Mouse (Mus musculus) stomach, embryonic 14.5 days (tissue): Measurements from ENCODE around the gene Grik4. TPM values are rescaled to one million over a fixed set of nuclear protein-coding genes. Genes with fewer than 3 reads are reported as not detected.
"Not testable (repeated sequence)": the region's sequence is repeated elsewhere in the genome, so short reads cannot be mapped to it uniquely, and the experiment has no call there.

Source experiments
- ATAC-seq: fragments of 200-750 bp; cut with Nextera tagmentation; 2 replicates; pipeline ENCODE4 v1.8.0; 2017; ENCODE audit warnings: low read depth, moderate TSS enrichment; ENCODE audit not compliant: insufficient number of reproducible peaks, insufficient read depth, low FRiP score
- H3K27ac ChIP-seq: fragments of 300-500 bp; sonication (generic); 2 replicates; pipeline ENCODE4 v1.5.1; 2014; ENCODE audit warnings: mild to moderate bottlenecking, low read length, moderate library complexity, mixed read lengths
- H3K27me3 ChIP-seq: fragments of 300-500 bp; sonication (generic); 2 replicates; pipeline ENCODE4 v1.6.1; 2014; ENCODE audit warnings: low read length, control low read depth, mixed read lengths; ENCODE audit not compliant: control insufficient read depth, insufficient read depth
- H3K36me3 ChIP-seq: fragments of 300-500 bp; sonication (generic); 2 replicates; pipeline ENCODE4 v1.6.1; 2014; ENCODE audit warnings: mild to moderate bottlenecking, control low read depth, low read length, moderate library complexity, mixed read lengths; ENCODE audit not compliant: control insufficient read depth, insufficient read depth
- H3K4me1 ChIP-seq: fragments of 300-500 bp; sonication (generic); 2 replicates; pipeline ENCODE4 v1.6.1; 2014; ENCODE audit warnings: low read length, control low read depth, mixed read lengths; ENCODE audit not compliant: control insufficient read depth, insufficient read depth
- H3K4me2 ChIP-seq: fragments of 300-500 bp; sonication (generic); replicated peaks from 2 replicates; pipeline ENCODE4 v1.6.1; 2014; ENCODE audit warnings: low read depth, low read length, control low read depth
- H3K4me3 ChIP-seq: fragments of 300-500 bp; sonication (generic); 2 replicates; pipeline ENCODE4 v1.5.1; 2014; ENCODE audit warnings: low read depth, low read length, control low read depth
- H3K9ac ChIP-seq: fragments of 300-500 bp; sonication (generic); replicated peaks from 2 replicates; pipeline ENCODE4 v1.6.1; 2014; ENCODE audit warnings: low read depth, mild to moderate bottlenecking, control low read depth, low read length, moderate library complexity, mixed read lengths
- H3K9me3 ChIP-seq: fragments of 300-500 bp; sonication (generic); 2 replicates; pipeline ENCODE4 v1.6.1; 2016; ENCODE audit warnings: low read depth, low read length, control low read depth; ENCODE audit not compliant: control insufficient read depth
- WGBS: fragments of 180-500 bp; shearing (Covaris S2); extraction: QIAGEN DNeasy Blood & Tissue Kit; methylation state at CpG from one replicate; pipeline ENCODE4 v1.1.7; 2014; 5-methylcytosine and 5-hydroxymethylcytosine counted together
- polyA plus RNA-seq: library from polyadenylated mRNA; unstranded; fragments of >200 nt; fragmentation: Nextera tagmentation; extraction: Ambion mirVana; gene quantifications from 2 replicates; pipeline ENCODE4 v1.2.1, GENCODE M21; 2014

The Grik4 gene
- polyA plus RNA-seq, 1 experiment from 2014 or later: 1.4 TPM

DNA sequence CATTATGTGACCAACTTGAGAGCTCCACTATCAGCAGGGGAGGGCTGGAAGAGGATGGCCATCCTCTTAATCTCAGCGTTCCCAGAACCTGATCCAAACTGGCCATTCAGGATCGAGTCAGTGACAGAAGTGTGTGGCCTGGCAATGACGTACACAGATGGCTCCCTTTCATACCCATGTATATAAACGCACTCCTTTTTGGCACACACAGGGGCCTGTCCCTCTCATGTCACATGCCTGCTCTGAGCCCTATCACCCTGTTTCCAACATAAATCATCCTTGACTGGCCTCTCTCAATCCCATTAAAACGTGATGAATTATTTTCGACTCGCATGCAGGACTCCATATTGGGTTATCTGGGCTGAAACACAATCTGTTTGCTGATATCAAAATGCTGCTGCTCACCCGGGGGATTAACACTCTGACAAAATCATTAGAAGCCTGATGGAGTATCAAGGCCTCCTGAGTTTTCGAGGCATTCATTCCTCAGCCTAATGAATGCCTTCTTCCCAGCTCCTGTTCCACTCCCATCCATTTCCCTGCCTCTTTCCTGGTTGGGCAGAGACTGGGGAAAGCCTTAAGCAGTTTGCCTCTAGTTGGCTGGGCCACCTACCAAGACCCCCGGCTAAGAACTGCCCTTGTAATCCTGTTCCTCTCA, 159.0 kb downstream of the Grik4 start:
- Histone ChIP-seq H3K4me2 (no peak overlapping the region), H3K4me1 (no peaks in the 10 kb centered on the region), H3K4me3 (no peak overlapping the region), H3K27me3 (no peaks in the 10 kb centered on the region), H3K36me3 (no peaks in the 10 kb centered on the region), H3K27ac (no peak overlapping the region), H3K9me3 (no peaks in the 10 kb centered on the region), H3K9ac (no peak overlapping the region)
- no peak for ATAC-seq
- 46% methylated on average over 10 of the region's 10 CpGs for WGBS

DNA sequence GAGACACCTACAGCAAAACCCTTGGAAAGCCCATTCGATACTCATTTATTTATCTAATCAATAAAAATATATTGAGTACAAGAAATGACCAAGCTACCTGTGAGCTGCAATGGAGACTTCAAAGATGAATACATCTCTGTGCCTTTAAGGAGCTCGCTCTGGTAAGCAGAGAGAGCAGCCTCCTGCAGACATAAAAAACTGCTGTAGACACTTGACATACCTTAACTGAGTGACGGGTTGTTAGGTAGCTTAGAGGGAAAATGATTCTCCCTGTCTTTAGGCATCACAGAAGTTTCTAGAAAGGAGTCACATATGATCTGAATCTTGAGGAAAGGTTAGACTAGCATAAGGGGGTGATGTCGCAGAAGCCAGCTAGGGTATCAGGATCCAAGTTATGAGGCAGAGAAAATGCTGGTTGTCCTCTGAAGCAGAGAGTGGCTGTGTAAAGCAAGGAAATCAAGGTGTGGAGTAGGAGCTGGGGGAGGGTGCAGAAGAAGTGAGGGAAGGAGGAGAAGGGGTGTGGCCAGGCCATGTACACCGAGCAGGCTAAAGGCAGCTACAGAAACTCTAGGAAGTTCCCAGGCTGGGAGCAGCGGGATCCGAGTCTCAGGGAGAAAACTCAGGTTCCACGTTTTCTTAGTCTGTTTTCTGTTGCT, 160.9 kb downstream of the Grik4 start:
- Histone ChIP-seq H3K27me3 (no peaks in the 10 kb centered on the region), H3K4me2 (no peak overlapping the region), H3K4me3 (no peak overlapping the region), H3K9ac (no peak overlapping the region), H3K36me3 (no peaks in the 10 kb centered on the region), H3K27ac (no peak overlapping the region), H3K4me1 (0 out of 2 replicates have a peak, but pooled peaks cover 5% of the 10 kb centered on the region), H3K9me3 (no peaks in the 10 kb centered on the region)
- 0 out of 2 replicates have a peak, but pooled peaks have one; percentile 61 for ATAC-seq
- 46% methylated on average over 8 of the region's 8 CpGs for WGBS

DNA sequence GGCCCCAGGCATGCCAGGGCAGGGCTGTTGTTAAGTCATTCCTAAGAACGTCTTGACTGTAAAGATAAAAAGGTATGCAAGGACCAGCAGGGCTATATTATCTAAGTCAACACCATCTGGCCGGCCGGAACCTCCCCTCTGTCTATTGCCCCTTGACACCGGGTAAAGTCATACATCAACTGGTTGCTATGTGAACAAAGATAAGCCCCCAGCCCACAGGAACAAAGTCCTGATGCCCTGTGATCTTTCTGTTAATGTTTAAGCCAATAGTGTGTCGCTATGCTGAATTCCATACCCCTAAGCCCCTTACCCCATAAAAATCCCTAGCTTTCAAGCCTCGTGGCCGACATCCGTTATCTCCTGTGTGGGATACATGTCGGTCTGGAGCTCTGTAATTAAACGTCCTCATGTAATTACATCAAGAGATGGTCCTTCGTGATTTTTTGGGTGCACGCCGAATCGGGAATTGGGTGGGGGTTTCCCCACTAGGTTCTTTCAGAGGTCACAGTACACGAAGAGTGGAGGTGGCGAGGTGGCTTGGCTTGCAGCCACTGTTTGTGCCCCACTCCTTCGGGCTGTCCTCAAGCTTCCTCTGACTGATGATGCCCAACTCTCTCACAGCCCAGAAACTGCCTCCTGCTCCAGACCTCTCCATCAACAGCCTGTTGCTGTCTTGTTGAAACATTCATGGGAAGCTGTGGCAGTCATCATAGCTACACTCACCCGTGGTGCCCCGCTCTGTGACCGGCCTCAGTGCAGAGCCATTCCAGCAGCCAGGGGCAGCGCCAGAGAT, 165.6 kb downstream of the Grik4 start:
- not testable (repeated sequence) for H3K4me1 ChIP-seq, H3K27me3 ChIP-seq, H3K4me3 ChIP-seq, H3K9me3 ChIP-seq, H3K36me3 ChIP-seq, H3K9ac ChIP-seq, H3K4me2 ChIP-seq
- H3K27ac ChIP-seq: peak overlapping the region; percentile 48
- WGBS: 17% methylated on average over 21 of the region's 21 CpGs
- peak; percentile 64; the same call in 1 of the 2 replicates for ATAC-seq

GRCm38 (mm10) chr9:42777913-42778312, 166.4 kb downstream of the Grik4 start:
- Histone ChIP-seq H3K27ac (0 out of 2 replicates have a peak overlapping the region, but pooled peaks have one; percentile 30), H3K4me1 (0 out of 2 replicates have a peak, but pooled peaks cover 5% of the 10 kb centered on the region), H3K36me3 (no peaks in the 10 kb centered on the region), H3K9me3 (no peaks in the 10 kb centered on the region), H3K4me2 (no peak overlapping the region), H3K9ac (no peak overlapping the region), H3K27me3 (no peaks in the 10 kb centered on the region), H3K4me3 (no peak overlapping the region)
- 41% methylated on average over 8 of the region's 8 CpGs for WGBS
- ATAC-seq: no peak

DNA sequence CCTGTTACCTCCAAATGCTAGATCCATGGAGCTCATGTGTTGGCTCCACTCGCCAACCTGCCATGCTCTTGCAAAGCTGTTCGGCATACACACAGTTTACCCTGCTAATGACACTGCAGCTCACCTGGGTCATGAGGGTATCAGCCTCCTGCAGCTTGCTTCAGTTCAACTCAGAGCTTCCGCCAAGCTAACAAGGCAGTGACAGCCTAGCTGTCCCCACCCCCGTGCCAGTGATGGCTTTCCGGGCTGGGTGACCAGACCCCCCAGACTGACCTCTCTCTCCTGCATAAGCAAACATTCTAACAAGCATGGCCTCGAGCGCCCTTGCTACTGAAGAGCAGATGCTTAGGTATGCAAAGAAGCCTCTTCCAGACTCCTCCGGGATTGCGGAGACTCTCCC, 167.5 kb downstream of the Grik4 start:
- Histone ChIP-seq H3K4me3 (no peak overlapping the region), H3K36me3 (no peaks in the 10 kb centered on the region), H3K4me2 (no peak overlapping the region), H3K27ac (no peak overlapping the region), H3K9ac (no peak overlapping the region), H3K9me3 (no peaks in the 10 kb centered on the region), H3K27me3 (no peaks in the 10 kb centered on the region), H3K4me1 (0 out of 2 replicates have a peak, but pooled peaks cover 5% of the 10 kb centered on the region)
- ATAC-seq: no peak
- 52% methylated on average over 9 of the region's 9 CpGs for WGBS

- H3K4me3 ChIP-seq: no peak overlapping the region
- ATAC-seq: no peak; the same call in 1 of the 2 replicates
- 33% methylated on average over 11 of the region's 11 CpGs for WGBS
- no peak overlapping the region for H3K27ac ChIP-seq
- H3K36me3 ChIP-seq: no peaks in the 10 kb centered on the region
- H3K9me3 ChIP-seq: no peaks in the 10 kb centered on the region
- no peaks in the 10 kb centered on the region for H3K27me3 ChIP-seq
- peaks cover 8% of the 10 kb centered on the region for H3K4me1 ChIP-seq
- peak overlapping the region; percentile 2; the same call in 1 of the 2 replicates for H3K9ac ChIP-seq
- H3K4me2 ChIP-seq: no peak overlapping the region
Measured at GRCm38 (mm10) chr9:42764823-42765560, 179.3 kb downstream of the Grik4 start.

GRCm38 (mm10) chr9:42758682-42759205, 185.5 kb downstream of the Grik4 start:
- no peak for ATAC-seq
- no peaks in the 10 kb centered on the region for H3K27me3 ChIP-seq
- no peak overlapping the region for H3K4me3 ChIP-seq
- H3K9me3 ChIP-seq: no peaks in the 10 kb centered on the region
- H3K36me3 ChIP-seq: no peaks in the 10 kb centered on the region
- no peak overlapping the region for H3K9ac ChIP-seq
- H3K4me2 ChIP-seq: no peak overlapping the region
- H3K27ac ChIP-seq: no peak overlapping the region
- WGBS: 47% methylated on average over 5 of the region's 5 CpGs
- 0 out of 2 replicates have a peak, but pooled peaks cover 2% of the 10 kb centered on the region for H3K4me1 ChIP-seq
